Mouse (Mus musculus) hindbrain, embryonic 16.5 days (tissue): ENCODE measurements around the gene Ager. TPM values are rescaled to one million over a fixed set of nuclear protein-coding genes. Genes with fewer than 3 reads are reported as not detected.
A peak's percentile ranks its signal among the peaks of the same experiment; 100 is the strongest.

Source experiments
- ATAC-seq: fragments of 200-750 bp; cut with Nextera tagmentation; 2 replicates; pipeline ENCODE4 v1.8.0; 2017; ENCODE audit warnings: moderate TSS enrichment, moderate library complexity
- H3K27ac ChIP-seq: fragments of 300-500 bp; sonication (generic); 2 replicates; pipeline ENCODE4 v1.5.1; 2014; ENCODE audit warnings: low read depth, mild to moderate bottlenecking, control low read depth, low read length, moderate library complexity
- H3K27me3 ChIP-seq: fragments of 300-500 bp; sonication (generic); replicated peaks from 2 replicates; pipeline ENCODE4 v1.6.1; 2014; ENCODE audit warnings: low read length; ENCODE audit not compliant: control insufficient read depth, insufficient read depth
- H3K36me3 ChIP-seq: fragments of 300-500 bp; sonication (generic); 2 replicates; pipeline ENCODE4 v1.6.1; 2014; ENCODE audit warnings: mild to moderate bottlenecking, low read length, moderate library complexity, mixed read lengths; ENCODE audit not compliant: control insufficient read depth, insufficient read depth
- H3K4me1 ChIP-seq: fragments of 300-500 bp; sonication (generic); 2 replicates; pipeline ENCODE4 v1.6.1; 2014; ENCODE audit warnings: low read depth, low read length; ENCODE audit not compliant: control insufficient read depth, insufficient read depth
- H3K4me2 ChIP-seq: fragments of 300-500 bp; sonication (generic); 2 replicates; pipeline ENCODE4 v1.6.1; 2014; ENCODE audit warnings: mild to moderate bottlenecking, low read length, control low read depth, moderate library complexity
- H3K4me3 ChIP-seq: fragments of 300-500 bp; sonication (generic); 2 replicates; pipeline ENCODE4 v1.5.1; 2014; ENCODE audit warnings: mild to moderate bottlenecking, low read length, control low read depth, moderate library complexity
- H3K9ac ChIP-seq: fragments of 300-500 bp; sonication (generic); 2 replicates; pipeline ENCODE4 v1.6.1; 2014; ENCODE audit warnings: low read depth, mild to moderate bottlenecking, control low read depth, low read length, moderate library complexity
- H3K9me3 ChIP-seq: fragments of 300-500 bp; sonication (generic); 2 replicates; pipeline ENCODE4 v1.6.1; 2014; ENCODE audit warnings: mild to moderate bottlenecking, low read length, moderate library complexity; ENCODE audit not compliant: control insufficient read depth
- WGBS: fragments of 180-500 bp; shearing (Covaris S2); extraction: QIAGEN DNeasy Blood & Tissue Kit; methylation state at CpG from one replicate; pipeline ENCODE4 v1.1.7; 2014; 5-methylcytosine and 5-hydroxymethylcytosine counted together
- polyA plus RNA-seq: library from polyadenylated mRNA; unstranded; fragments of >200 nt; fragmentation: Nextera tagmentation; extraction: Ambion mirVana; gene quantifications from 2 replicates; pipeline ENCODE4 v1.2.1, GENCODE M21; 2015

Gene Ager
- polyA plus RNA-seq, 1 experiment from 2014 or later = 1.6 TPM

GRCm38 (mm10) chr17:34562595-34562994 is 35.1 kb upstream of the Ager start:
- Histone ChIP-seq H3K36me3 (no peaks in the 10 kb centered on the region), H3K4me1 (no peaks in the 10 kb centered on the region), H3K27ac (no peak overlapping the region), H3K9ac (no peak overlapping the region), H3K27me3 (no peaks in the 10 kb centered on the region), H3K4me3 (no peak overlapping the region), H3K4me2 (no peak overlapping the region), H3K9me3 (no peaks in the 10 kb centered on the region; the same call in 1 of the 2 replicates)
- ATAC-seq = no peak
- 78% methylated on average over 3 of the region's 3 CpGs for WGBS

DNA sequence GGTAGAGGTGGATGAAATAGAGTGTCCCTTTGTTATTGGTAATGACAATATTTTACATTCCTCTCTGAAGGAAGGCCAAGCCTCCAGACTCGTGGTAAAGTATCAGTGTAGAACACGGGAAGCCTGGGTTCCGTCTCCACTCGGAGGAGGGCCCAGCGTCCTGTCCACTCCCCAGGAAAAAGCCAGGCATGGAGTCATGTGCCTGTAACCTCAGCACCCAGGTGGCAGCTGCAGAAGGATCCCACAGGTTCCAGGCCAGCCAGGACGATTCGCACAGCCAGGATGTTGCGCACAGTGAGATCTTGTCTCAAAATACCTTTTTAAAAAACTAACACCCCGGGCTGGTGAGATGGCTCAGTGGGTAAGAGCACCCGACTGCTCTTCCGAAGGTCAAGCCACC is 34.3 kb upstream of the Ager start:
- 84% methylated on average over 11 of the region's 11 CpGs for WGBS
- Histone ChIP-seq H3K4me1 (no peaks in the 10 kb centered on the region), H3K36me3 (no peaks in the 10 kb centered on the region), H3K27me3 (no peaks in the 10 kb centered on the region), H3K27ac (no peak overlapping the region), H3K9ac (no peak overlapping the region), H3K9me3 (no peaks in the 10 kb centered on the region; the same call in 1 of the 2 replicates), H3K4me2 (no peak overlapping the region), H3K4me3 (no peak overlapping the region)
- no peak for ATAC-seq

GRCm38 (mm10) chr17:34564003-34564421 is 33.6 kb upstream of the Ager start, which contains the start of gene Notch4:
Gene Notch4 (plus strand): TSS chr17:34564268.
- Histone ChIP-seq H3K27ac (peak within 1 kb of the TSS; percentile 48; the same call in 1 of the 2 replicates), H3K27me3 (no peaks in the 10 kb centered on the region), H3K9me3 (no peaks in the 10 kb centered on the region; the same call in 1 of the 2 replicates), H3K9ac (peak within 1 kb of the TSS; percentile 23; the same call in 1 of the 2 replicates), H3K4me3 (peak within 1 kb of the TSS; percentile 2; the same call in 1 of the 2 replicates), H3K4me2 (peak within 1 kb of the TSS; percentile 25), H3K4me1 (no peaks in the 10 kb centered on the region), H3K36me3 (no peaks in the 10 kb centered on the region)
- ATAC-seq = no peak
- 15% methylated on average over 6 of the region's 6 CpGs for WGBS

- no peak for ATAC-seq
- H3K4me3 ChIP-seq = no peak overlapping the region
- H3K27ac ChIP-seq = peak overlapping the region; percentile 48; the same call in 1 of the 2 replicates
- no peaks in the 10 kb centered on the region for H3K36me3 ChIP-seq
- H3K9ac ChIP-seq = no peak overlapping the region; the same call in 1 of the 2 replicates
- no peaks in the 10 kb centered on the region; the same call in 1 of the 2 replicates for H3K9me3 ChIP-seq
- no peaks in the 10 kb centered on the region for H3K27me3 ChIP-seq
- 52% methylated on average over 3 of the region's 3 CpGs for WGBS
- no peaks in the 10 kb centered on the region for H3K4me1 ChIP-seq
- H3K4me2 ChIP-seq = peak overlapping the region; percentile 25
Measured at GRCm38 (mm10) chr17:34564796-34565195, 32.9 kb upstream of the Ager start.

DNA sequence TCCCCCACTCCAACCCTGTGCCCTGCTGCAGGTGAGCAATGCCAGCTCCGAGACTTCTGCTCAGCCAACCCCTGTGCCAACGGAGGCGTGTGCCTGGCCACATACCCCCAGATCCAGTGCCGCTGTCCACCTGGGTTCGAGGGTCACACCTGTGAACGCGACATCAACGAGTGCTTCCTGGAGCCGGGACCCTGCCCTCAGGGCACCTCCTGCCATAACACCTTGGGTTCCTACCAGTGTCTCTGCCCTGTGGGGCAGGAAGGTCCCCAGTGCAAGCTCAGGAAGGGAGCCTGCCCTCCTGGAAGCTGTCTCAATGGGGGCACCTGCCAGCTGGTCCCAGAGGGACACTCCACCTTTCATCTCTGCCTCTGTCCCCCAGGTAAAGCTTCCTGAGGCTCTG is 30.4 kb upstream of the Ager start:
- Histone ChIP-seq H3K4me1 (no peaks in the 10 kb centered on the region), H3K4me3 (no peak overlapping the region), H3K4me2 (no peak overlapping the region), H3K27me3 (no peaks in the 10 kb centered on the region), H3K9me3 (no peaks in the 10 kb centered on the region; the same call in 1 of the 2 replicates), H3K27ac (no peak overlapping the region), H3K9ac (no peak overlapping the region), H3K36me3 (no peaks in the 10 kb centered on the region)
- 76% methylated on average over 9 of the region's 9 CpGs for WGBS
- no peak for ATAC-seq

DNA sequence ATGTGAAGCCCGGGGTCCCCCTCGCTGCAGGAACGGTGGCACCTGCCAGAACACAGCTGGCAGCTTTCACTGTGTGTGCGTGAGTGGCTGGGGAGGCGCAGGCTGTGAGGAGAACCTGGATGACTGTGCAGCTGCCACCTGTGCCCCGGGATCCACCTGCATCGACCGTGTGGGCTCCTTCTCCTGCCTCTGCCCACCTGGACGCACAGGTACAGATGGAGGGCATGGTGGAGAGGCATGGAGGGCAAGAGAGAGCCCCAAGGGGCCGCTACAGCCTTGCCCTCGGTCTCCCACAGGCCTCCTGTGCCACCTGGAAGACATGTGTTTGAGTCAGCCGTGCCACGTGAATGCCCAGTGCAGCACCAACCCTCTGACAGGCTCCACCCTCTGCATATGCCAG is 29.2 kb upstream of the Ager start:
- ATAC-seq = no peak
- Histone ChIP-seq H3K9me3 (no peaks in the 10 kb centered on the region; the same call in 1 of the 2 replicates), H3K4me3 (no peak overlapping the region), H3K9ac (no peak overlapping the region), H3K36me3 (no peaks in the 10 kb centered on the region), H3K4me1 (no peaks in the 10 kb centered on the region), H3K4me2 (no peak overlapping the region), H3K27me3 (no peaks in the 10 kb centered on the region), H3K27ac (no peak overlapping the region)
- WGBS = 76% methylated on average over 12 of the region's 13 CpGs

DNA sequence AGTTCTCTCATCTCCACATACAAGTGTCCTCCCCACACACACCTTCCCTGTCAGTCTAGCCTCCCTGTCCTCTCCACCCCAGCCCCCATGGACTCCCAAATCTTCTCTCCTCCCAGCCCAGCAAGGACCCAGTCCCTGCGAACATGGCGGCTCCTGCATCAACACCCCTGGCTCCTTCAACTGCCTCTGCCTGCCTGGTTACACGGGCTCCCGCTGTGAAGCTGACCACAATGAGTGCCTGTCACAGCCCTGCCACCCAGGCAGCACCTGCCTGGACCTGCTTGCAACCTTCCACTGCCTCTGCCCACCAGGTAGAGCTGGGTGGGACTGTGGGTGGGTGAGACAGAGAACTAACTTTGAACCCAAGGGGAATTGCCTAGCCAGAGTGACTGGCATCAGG is 27.7 kb upstream of the Ager start:
- 80% methylated on average over 4 of the region's 4 CpGs for WGBS
- Histone ChIP-seq H3K9ac (no peak overlapping the region), H3K4me2 (no peak overlapping the region), H3K27ac (no peak overlapping the region), H3K4me3 (no peak overlapping the region), H3K9me3 (no peaks in the 10 kb centered on the region; the same call in 1 of the 2 replicates), H3K4me1 (no peaks in the 10 kb centered on the region), H3K36me3 (no peaks in the 10 kb centered on the region), H3K27me3 (no peaks in the 10 kb centered on the region)
- no peak for ATAC-seq

- H3K4me3 ChIP-seq = no peak overlapping the region
- no peak overlapping the region for H3K9ac ChIP-seq
- WGBS = 11% methylated on average over 5 of the region's 5 CpGs
- no peak overlapping the region for H3K4me2 ChIP-seq
- H3K27ac ChIP-seq = no peak overlapping the region
- no peaks in the 10 kb centered on the region for H3K9me3 ChIP-seq
- H3K4me1 ChIP-seq = no peaks in the 10 kb centered on the region
- no peaks in the 10 kb centered on the region for H3K27me3 ChIP-seq
- no peaks in the 10 kb centered on the region for H3K36me3 ChIP-seq
- ATAC-seq = no peak
Measured at GRCm38 (mm10) chr17:34571875-34572274, 25.8 kb upstream of the Ager start.

GRCm38 (mm10) chr17:34572361-34572760 is 25.3 kb upstream of the Ager start:
- whole genome bisulfite sequencing = 9% methylated on average over 15 of the region's 15 CpGs

More at GRCm38 (mm10) chr17:34572361-34572760, 25.3 kb upstream of the Ager start:
- H3K9me3 ChIP-seq = no peaks in the 10 kb centered on the region
- ATAC-seq = no peak
- no peaks in the 10 kb centered on the region for H3K4me1 ChIP-seq
- H3K9ac ChIP-seq = no peak overlapping the region
- H3K36me3 ChIP-seq = no peaks in the 10 kb centered on the region
- H3K4me2 ChIP-seq = no peak overlapping the region
- H3K27me3 ChIP-seq = no peaks in the 10 kb centered on the region
- no peak overlapping the region for H3K27ac ChIP-seq
- no peak overlapping the region for H3K4me3 ChIP-seq
